Mouse (Mus musculus) neural tube, embryonic 12.5 days (tissue): ENCODE measurements around the gene Pdlim1. TPM values are rescaled to one million over a fixed set of nuclear protein-coding genes. Genes with fewer than 3 reads are reported as not detected.
"Not testable (repeated sequence)": the region's sequence is repeated elsewhere in the genome, so short reads cannot be mapped to it uniquely, and the experiment has no call there.

Source experiments
- ATAC-seq: fragments of 200-750 bp; cut with Nextera tagmentation; 2 replicates; pipeline ENCODE4 v1.8.0; 2017; ENCODE audit warnings: low read depth, mild to moderate bottlenecking, moderate TSS enrichment, moderate library complexity; ENCODE audit not compliant: low FRiP score
- H3K27ac ChIP-seq: fragments of 300-500 bp; sonication (generic); 2 replicates; pipeline ENCODE4 v1.5.1; 2016
- H3K27me3 ChIP-seq: fragments of 300-500 bp; sonication (generic); replicated peaks from 2 replicates; pipeline ENCODE4 v1.6.1; 2016; ENCODE audit warnings: mild to moderate bottlenecking
- H3K36me3 ChIP-seq: fragments of 300-500 bp; sonication (generic); 2 replicates; pipeline ENCODE4 v1.6.1; 2016; ENCODE audit warnings: mild to moderate bottlenecking
- H3K4me1 ChIP-seq: fragments of 300-500 bp; sonication (generic); 2 replicates; pipeline ENCODE4 v1.6.1; 2016
- H3K4me2 ChIP-seq: fragments of 300-500 bp; sonication (generic); replicated peaks from 2 replicates; pipeline ENCODE4 v1.6.1; 2016; ENCODE audit warnings: mild to moderate bottlenecking
- H3K4me3 ChIP-seq: fragments of 300-500 bp; sonication (generic); 2 replicates; pipeline ENCODE4 v1.5.1; 2016
- H3K9ac ChIP-seq: fragments of 300-500 bp; sonication (generic); 2 replicates; pipeline ENCODE4 v1.6.1; 2016; ENCODE audit warnings: mild to moderate bottlenecking
- H3K9me3 ChIP-seq: fragments of 300-500 bp; sonication (generic); 2 replicates; pipeline ENCODE4 v1.6.1; 2016; ENCODE audit warnings: mild to moderate bottlenecking
- WGBS: fragments of 180-500 bp; shearing (Covaris S2); methylation state at CpG from one replicate; pipeline ENCODE4 v1.1.7; 2016; 5-methylcytosine and 5-hydroxymethylcytosine counted together
- polyA plus RNA-seq: library from polyadenylated mRNA; unstranded; fragments of >200 nt; fragmentation: Nextera tagmentation; extraction: Ambion mirVana; gene quantifications from 2 replicates; pipeline ENCODE4 v1.2.1, GENCODE M21; 2016

The Pdlim1 gene
- polyA plus RNA-seq, 1 experiment from 2014 or later: 89.2 TPM

DNA sequence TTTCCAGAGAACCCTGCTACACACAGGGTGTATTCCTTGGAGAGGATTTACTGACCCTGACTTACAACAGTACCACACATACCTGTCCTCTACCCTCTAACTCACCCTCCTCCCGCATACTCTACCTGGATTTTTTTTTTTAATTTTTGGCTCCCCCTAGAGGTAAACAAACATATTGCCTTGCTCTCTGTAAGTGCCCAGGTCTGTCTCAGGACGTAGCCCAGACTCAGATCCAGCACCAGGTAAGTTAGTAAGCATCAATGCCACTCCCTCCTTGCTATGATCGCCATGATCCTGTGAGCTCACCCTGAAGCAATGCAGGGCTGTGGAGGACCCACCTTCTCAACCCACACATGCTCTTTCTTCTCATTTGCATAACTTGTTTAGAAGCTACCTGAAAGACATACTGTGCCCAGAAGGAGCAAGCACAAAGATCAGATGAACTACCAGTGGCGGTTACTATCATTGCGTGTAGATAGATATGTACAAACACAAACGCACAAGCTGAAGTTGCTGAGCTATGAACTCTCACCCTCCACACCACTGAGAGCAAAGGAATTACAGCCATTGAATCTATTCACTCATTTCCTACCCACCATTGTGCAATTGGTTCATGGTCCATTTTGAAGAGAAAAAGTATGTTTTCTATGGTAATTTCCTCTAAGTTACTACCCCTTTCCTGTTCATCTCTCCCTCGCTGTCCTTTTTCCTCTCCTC, 39.7 kb downstream of the Pdlim1 start:
- no peak overlapping the region for H3K27ac ChIP-seq
- no peaks in the 10 kb centered on the region for H3K4me1 ChIP-seq
- H3K4me3 ChIP-seq: no peak overlapping the region
- ATAC-seq: no peak
- no peaks in the 10 kb centered on the region for H3K27me3 ChIP-seq
- no peak overlapping the region for H3K4me2 ChIP-seq
- WGBS: 72% methylated on average over 7 of the region's 7 CpGs
- H3K36me3 ChIP-seq: no peaks in the 10 kb centered on the region
- no peak overlapping the region for H3K9ac ChIP-seq
- H3K9me3 ChIP-seq: no peaks in the 10 kb centered on the region

DNA sequence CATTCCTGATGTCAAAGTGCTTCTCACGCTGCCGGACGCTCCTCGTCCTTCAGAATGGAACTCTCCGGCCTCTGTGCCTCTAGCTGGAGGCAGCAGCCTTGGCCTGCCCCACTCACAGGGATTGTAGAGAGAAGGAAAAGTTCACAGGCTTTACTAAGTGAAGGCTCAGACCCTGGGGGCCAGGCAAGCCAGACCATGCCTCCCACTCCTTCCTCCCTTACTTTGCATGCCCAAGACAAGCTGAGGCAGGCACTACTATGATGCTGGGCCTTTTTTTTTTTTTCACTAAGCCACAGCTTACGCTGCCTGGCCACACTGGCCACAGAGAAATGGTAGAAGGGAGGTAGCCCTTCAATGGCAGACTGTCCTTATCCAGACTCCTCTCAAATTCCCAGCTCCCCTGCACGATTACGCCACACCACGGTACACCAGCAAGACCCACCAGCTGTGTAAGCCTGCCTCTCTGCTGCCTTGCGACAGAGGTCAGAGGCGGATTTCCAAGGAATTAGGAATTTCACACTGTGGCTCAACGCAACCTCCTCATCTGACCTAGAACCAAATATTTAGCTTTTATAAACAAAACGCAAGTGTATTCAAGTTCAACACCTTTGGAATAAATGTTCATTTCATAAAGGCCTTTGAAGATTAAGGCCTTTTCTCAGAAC, 40.4 kb downstream of the Pdlim1 start:
- Histone ChIP-seq H3K4me2 (no peak overlapping the region), H3K4me1 (no peaks in the 10 kb centered on the region), H3K9ac (no peak overlapping the region), H3K27me3 (no peaks in the 10 kb centered on the region), H3K9me3 (no peaks in the 10 kb centered on the region), H3K27ac (no peak overlapping the region), H3K4me3 (no peak overlapping the region), H3K36me3 (no peaks in the 10 kb centered on the region)
- ATAC-seq: no peak
- WGBS: 89% methylated on average over 13 of the region's 13 CpGs

- Histone ChIP-seq H3K9me3 (no peaks in the 10 kb centered on the region), H3K36me3 (no peaks in the 10 kb centered on the region), H3K4me1 (no peaks in the 10 kb centered on the region), H3K4me3 (no peak overlapping the region), H3K27ac (no peak overlapping the region), H3K4me2 (no peak overlapping the region), H3K9ac (no peak overlapping the region), H3K27me3 (no peaks in the 10 kb centered on the region)
- ATAC-seq: no peak
- WGBS: 89% methylated on average over 12 of the region's 12 CpGs
Measured at GRCm38 (mm10) chr19:40226516-40227151, 45.0 kb downstream of the Pdlim1 start.

- Histone ChIP-seq H3K4me1 (no peaks in the 10 kb centered on the region), H3K4me3 (no peak overlapping the region), H3K9me3 (no peaks in the 10 kb centered on the region), H3K4me2 (no peak overlapping the region), H3K27ac (no peak overlapping the region), H3K9ac (no peak overlapping the region), H3K27me3 (no peaks in the 10 kb centered on the region), H3K36me3 (no peaks in the 10 kb centered on the region)
- ATAC-seq: no peak; the same call in 1 of the 2 replicates
- WGBS: 71% methylated on average over 5 of the region's 5 CpGs
Measured at GRCm38 (mm10) chr19:40225761-40226110, 45.9 kb downstream of the Pdlim1 start.

GRCm38 (mm10) chr19:40225102-40225760, 46.4 kb downstream of the Pdlim1 start:
- H3K36me3 ChIP-seq: no peaks in the 10 kb centered on the region

DNA sequence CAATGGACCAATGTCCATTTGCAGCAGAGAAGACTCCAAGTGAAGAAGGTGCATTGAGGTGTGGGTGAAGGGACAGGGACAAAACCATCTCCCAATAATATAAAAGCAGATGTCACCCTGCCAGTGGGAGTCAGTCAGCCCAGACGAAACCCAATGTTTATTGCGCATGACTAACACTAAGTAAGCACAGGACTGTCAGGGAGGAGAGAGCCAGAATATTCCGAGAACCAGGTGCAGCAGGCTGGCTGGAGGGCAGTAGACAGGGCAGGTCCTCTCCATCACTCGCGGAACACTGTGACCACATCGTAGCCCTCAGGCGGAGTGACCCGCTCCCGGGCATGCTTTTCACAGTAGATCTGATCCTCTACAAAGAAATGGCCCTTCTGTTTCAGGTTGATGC, 49.3 kb downstream of the Pdlim1 start:
- not testable (repeated sequence) for H3K4me1 ChIP-seq, H3K4me3 ChIP-seq, H3K9me3 ChIP-seq, H3K36me3 ChIP-seq, H3K27me3 ChIP-seq, H3K9ac ChIP-seq, H3K27ac ChIP-seq, H3K4me2 ChIP-seq, ATAC-seq
- WGBS: 90% methylated on average over 9 of the region's 9 CpGs

More at GRCm38 (mm10) chr19:40225102-40225760, 46.4 kb downstream of the Pdlim1 start:
- Histone ChIP-seq H3K27ac (no peak overlapping the region), H3K4me3 (no peak overlapping the region), H3K9me3 (no peaks in the 10 kb centered on the region), H3K27me3 (no peaks in the 10 kb centered on the region), H3K9ac (no peak overlapping the region), H3K4me2 (no peak overlapping the region), H3K4me1 (no peaks in the 10 kb centered on the region)
- 78% methylated on average over 5 of the region's 5 CpGs for WGBS
- ATAC-seq: peak; percentile 61; the same call in 1 of the 2 replicates

- H3K4me3 ChIP-seq: no peak overlapping the region
- WGBS: 83% methylated on average over 5 of the region's 5 CpGs
Measured at GRCm38 (mm10) chr19:40220878-40221277, 50.8 kb downstream of the Pdlim1 start.

GRCm38 (mm10) chr19:40202947-40203346, 68.7 kb downstream of the Pdlim1 start:
- H3K9ac ChIP-seq, H3K4me1 ChIP-seq, H3K27ac ChIP-seq, H3K9me3 ChIP-seq, H3K27me3 ChIP-seq, H3K4me3 ChIP-seq, H3K36me3 ChIP-seq, H3K4me2 ChIP-seq, ATAC-seq: not testable (repeated sequence)
- WGBS: 45% methylated on average over 4 of the region's 4 CpGs

More at GRCm38 (mm10) chr19:40220878-40221277, 50.8 kb downstream of the Pdlim1 start:
- Histone ChIP-seq H3K9ac (no peak overlapping the region), H3K4me2 (no peak overlapping the region), H3K36me3 (no peaks in the 10 kb centered on the region), H3K27ac (no peak overlapping the region), H3K9me3 (no peaks in the 10 kb centered on the region), H3K4me1 (no peaks in the 10 kb centered on the region), H3K27me3 (no peaks in the 10 kb centered on the region)
- ATAC-seq: no peak

- Histone ChIP-seq H3K9me3 (no peaks in the 10 kb centered on the region), H3K4me1 (no peaks in the 10 kb centered on the region), H3K27ac (no peak overlapping the region), H3K36me3 (no peaks in the 10 kb centered on the region), H3K27me3 (no peaks in the 10 kb centered on the region), H3K4me2 (no peak overlapping the region), H3K9ac (no peak overlapping the region), H3K4me3 (no peak overlapping the region)
- WGBS: 96% methylated on average over 10 of the region's 10 CpGs
- no peak for ATAC-seq
Measured at GRCm38 (mm10) chr19:40190596-40190995, 81.0 kb downstream of the Pdlim1 start.

GRCm38 (mm10) chr19:40187160-40187559, 84.5 kb downstream of the Pdlim1 start, which contains the start of gene Cyp2c70:
Gene Cyp2c70 (minus strand): TSS chr19:40187333.
- Histone ChIP-seq H3K4me2 (no peak within 1 kb of the TSS), H3K9me3 (no peaks in the 10 kb centered on the region), H3K27me3 (no peaks in the 10 kb centered on the region), H3K4me1 (no peaks in the 10 kb centered on the region), H3K36me3 (no peaks in the 10 kb centered on the region), H3K9ac (no peak within 1 kb of the TSS), H3K4me3 (no peak within 1 kb of the TSS), H3K27ac (no peak within 1 kb of the TSS)
- no peak for ATAC-seq
- 84% methylated on average over 5 of the region's 5 CpGs for WGBS

DNA sequence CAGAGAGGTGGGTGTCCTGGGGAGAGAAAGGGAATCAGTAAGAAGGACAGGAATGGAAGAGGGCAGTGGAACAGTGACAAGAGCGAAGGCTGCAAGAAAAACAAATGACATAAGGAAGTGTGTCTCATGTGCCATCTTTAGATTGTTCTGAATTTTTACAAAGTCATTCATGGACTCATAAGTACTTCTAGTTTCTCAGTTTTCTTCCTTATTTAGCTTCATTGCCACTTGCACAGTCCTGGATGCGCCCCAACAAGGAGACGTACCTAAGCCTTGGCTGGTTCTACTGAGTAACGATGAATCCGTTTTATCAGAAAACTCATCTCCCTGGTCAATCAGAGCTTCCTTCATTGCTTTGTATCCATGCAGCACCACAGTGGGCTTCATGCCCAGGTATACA, 88.0 kb downstream of the Pdlim1 start:
- no peak overlapping the region for H3K27ac ChIP-seq

DNA sequence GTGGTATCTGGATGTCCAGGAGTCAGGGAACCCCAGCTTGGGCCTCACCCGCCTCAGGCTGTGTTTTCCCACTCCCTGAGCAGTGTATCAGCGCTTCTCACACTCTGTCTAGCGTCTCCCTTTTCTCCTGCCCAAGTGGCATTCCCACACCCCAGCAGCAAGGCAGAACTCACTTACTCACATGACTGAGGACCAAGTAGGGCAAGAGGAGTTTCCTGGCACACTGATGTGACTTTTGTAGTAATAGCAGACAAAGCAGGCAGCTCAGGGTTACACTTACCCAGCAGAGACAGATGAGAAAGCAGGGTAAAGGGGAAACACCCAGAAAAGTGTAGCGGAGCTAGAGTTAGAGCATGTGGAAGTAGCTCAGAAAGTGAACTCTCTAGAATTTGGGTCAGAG, 93.3 kb downstream of the Pdlim1 start:
- Histone ChIP-seq H3K36me3 (no peaks in the 10 kb centered on the region), H3K27me3 (no peaks in the 10 kb centered on the region), H3K4me3 (no peak overlapping the region), H3K4me2 (no peak overlapping the region), H3K9ac (no peak overlapping the region), H3K9me3 (no peaks in the 10 kb centered on the region), H3K4me1 (no peaks in the 10 kb centered on the region), H3K27ac (no peak overlapping the region)
- no peak for ATAC-seq
- WGBS: 82% methylated on average over 4 of the region's 4 CpGs

More for the DNA sequence above, 88.0 kb downstream of the Pdlim1 start:
- Histone ChIP-seq H3K4me3 (no peak overlapping the region), H3K36me3 (no peaks in the 10 kb centered on the region), H3K9ac (no peak overlapping the region), H3K4me1 (no peaks in the 10 kb centered on the region), H3K9me3 (no peaks in the 10 kb centered on the region), H3K4me2 (no peak overlapping the region), H3K27me3 (no peaks in the 10 kb centered on the region)
- no peak for ATAC-seq
- WGBS: 95% methylated on average over 5 of the region's 5 CpGs
